Mouse (Mus musculus): ENCODE measurements at regions not wholly inside any gene's neighbourhood (a gene's known extent, or its start where the extent isn't known, plus 50 kb on each side); places are given as distances from the start of the nearest gene placed in this dataset.

GRCm38 (mm10) chr10:14239670-14240069 is 273.8 kb downstream of the Hivep2 start:
- no peak for TF ChIP-seq CTCF (IDR thresholded peaks at IDR 0.05; ENCODE audit: borderline replicate concordance, extremely low read depth, insufficient read depth, insufficient read length)
- TF ChIP-seq POLR2A (IDR thresholded peaks at IDR 0.05; ENCODE audit: borderline replicate concordance, extremely low read depth, insufficient read depth, insufficient read length, poor library complexity, severe bottlenecking): no peak

Measured in brain, embryonic 14.5 days (tissue).